Mouse (Mus musculus): ENCODE data around the gene Tmem259.

Tmem259 gene

GRCm38 (mm10) chr10:80016511-80016910 is 32.4 kb upstream of the Tmem259 start, which contains the start of gene Arhgap45:
Gene Arhgap45, plus strand, starts transcription at chr10:80016653.
- no peak for DNase-seq (ENCODE audit: low spot score in 2 of 2)

GRCm38 (mm10) chr10:80015583-80015982 is 31.5 kb upstream of the Tmem259 start:
- DNase-seq (ENCODE audit: low spot score in 2 of 2) = no peak

GRCm38 (mm10) chr10:80014484-80015290 is 30.6 kb upstream of the Tmem259 start:
- no peak for DNase-seq (ENCODE audit: low spot score in 2 of 2)

- no peak for DNase-seq (ENCODE audit: low spot score in 2 of 2)
These were observed 29.5 kb upstream of the Tmem259 start for GRCm38 (mm10) chr10:80013609-80014008.

GRCm38 (mm10) chr10:80011740-80012139 is 27.6 kb upstream of the Tmem259 start:
- no peak for DNase-seq (ENCODE audit: low spot score in 2 of 2)

GRCm38 (mm10) chr10:80004233-80004705 is 20.1 kb upstream of the Tmem259 start:
- DNase-seq (ENCODE audit: low spot score in 2 of 2) = no peak

GRCm38 (mm10) chr10:80003374-80004232 is 19.5 kb upstream of the Tmem259 start:
- DNase-seq (ENCODE audit: low spot score in 2 of 2) = no peak

- no peak for DNase-seq (ENCODE audit: low spot score in 2 of 2)
These were observed 18.7 kb upstream of the Tmem259 start for GRCm38 (mm10) chr10:80002829-80003228.

- no peak for DNase-seq (ENCODE audit: low spot score in 2 of 2)
These were observed 17.8 kb upstream of the Tmem259 start for GRCm38 (mm10) chr10:80001945-80002344.

GRCm38 (mm10) chr10:79997819-79998218 is 13.7 kb upstream of the Tmem259 start:
- DNase-seq (ENCODE audit: low spot score in 2 of 2) = no peak

GRCm38 (mm10) chr10:79997034-79997760 is 13.1 kb upstream of the Tmem259 start:
- DNase-seq (ENCODE audit: low spot score in 2 of 2) = peak; percentile 73 to 76

GRCm38 (mm10) chr10:79996272-79997033 is 12.3 kb upstream of the Tmem259 start, which contains the start of gene Abca7:
Gene Abca7, plus strand, starts transcription at chr10:79996494.
- DNase-seq (ENCODE audit: low spot score in 2 of 2) = peak; percentile 94 to 95

- DNase-seq (ENCODE audit: low spot score in 2 of 2) = no peak
These were observed 11.5 kb upstream of the Tmem259 start for GRCm38 (mm10) chr10:79995636-79996035.

GRCm38 (mm10) chr10:79994397-79995115 is 10.4 kb upstream of the Tmem259 start:
- no peak for DNase-seq (ENCODE audit: low spot score in 2 of 2)

- DNase-seq (ENCODE audit: low spot score in 2 of 2) = no peak
These were observed 7.4 kb upstream of the Tmem259 start for GRCm38 (mm10) chr10:79991548-79991947.

- DNase-seq (ENCODE audit: low spot score in 2 of 2) = no peak
These were observed 7.0 kb upstream of the Tmem259 start for GRCm38 (mm10) chr10:79991099-79991498.

- DNase-seq (ENCODE audit: low spot score in 2 of 2) = no peak
These were observed 5.7 kb upstream of the Tmem259 start for GRCm38 (mm10) chr10:79989870-79990269.

GRCm38 (mm10) chr10:79989272-79989786 is 5.2 kb upstream of the Tmem259 start:
- DNase-seq (ENCODE audit: low spot score in 2 of 2) = no peak

GRCm38 (mm10) chr10:79988506-79989271 is 4.6 kb upstream of the Tmem259 start, which contains the start of gene Cnn2:
Gene Cnn2, plus strand, starts transcription at chr10:79988584.
- DNase-seq (ENCODE audit: low spot score in 2 of 2) = no peak
